Mouse (Mus musculus): ENCODE data around the gene Gm20388. TPM values are rescaled to one million over a fixed set of nuclear protein-coding genes. Genes with fewer than 3 reads are reported as not detected.

The Gm20388 gene
- total RNA-seq, 2 experiments from 2014 or later = 11.4 to 18.1 TPM

GRCm38 (mm10) chr8:123700399-123701070, 3789.9 kb downstream of the Gm20388 start:
- no peak for ATAC-seq (replicated peaks; ENCODE audit: low FRiP score, low TSS enrichment, poor library complexity, severe bottlenecking)

- no peak for ATAC-seq (replicated peaks; ENCODE audit: low FRiP score, low TSS enrichment, poor library complexity, severe bottlenecking)
Observed at GRCm38 (mm10) chr8:123701952-123702587, 3791.4 kb downstream of the Gm20388 start.

- ATAC-seq (replicated peaks; ENCODE audit: low FRiP score, low TSS enrichment, poor library complexity, severe bottlenecking) = no peak
Observed at GRCm38 (mm10) chr8:123705376-123705775, 3794.7 kb downstream of the Gm20388 start.

GRCm38 (mm10) chr8:123707137-123707536, 3796.5 kb downstream of the Gm20388 start:
- ATAC-seq (replicated peaks; ENCODE audit: low FRiP score, low TSS enrichment, poor library complexity, severe bottlenecking) = no peak

- ATAC-seq (replicated peaks; ENCODE audit: low FRiP score, low TSS enrichment, poor library complexity, severe bottlenecking) = no peak
Observed at GRCm38 (mm10) chr8:123708729-123709128, 3798.1 kb downstream of the Gm20388 start.

- no peak for ATAC-seq (replicated peaks; ENCODE audit: low FRiP score, low TSS enrichment, poor library complexity, severe bottlenecking)
Observed at GRCm38 (mm10) chr8:123710335-123710734, 3799.7 kb downstream of the Gm20388 start.

GRCm38 (mm10) chr8:123714451-123714850, 3803.8 kb downstream of the Gm20388 start:
- no peak for ATAC-seq (replicated peaks; ENCODE audit: low FRiP score, low TSS enrichment, poor library complexity, severe bottlenecking)

GRCm38 (mm10) chr8:123715916-123716592, 3805.4 kb downstream of the Gm20388 start:
- ATAC-seq (replicated peaks; ENCODE audit: low FRiP score, low TSS enrichment, poor library complexity, severe bottlenecking) = no peak

GRCm38 (mm10) chr8:123717104-123717503, 3806.5 kb downstream of the Gm20388 start:
- no peak for ATAC-seq (replicated peaks; ENCODE audit: low FRiP score, low TSS enrichment, poor library complexity, severe bottlenecking)

GRCm38 (mm10) chr8:123717516-123718490, 3807.2 kb downstream of the Gm20388 start:
- no peak for ATAC-seq (replicated peaks; ENCODE audit: low FRiP score, low TSS enrichment, poor library complexity, severe bottlenecking)

- no peak for ATAC-seq (replicated peaks; ENCODE audit: low FRiP score, low TSS enrichment, poor library complexity, severe bottlenecking)
Observed at GRCm38 (mm10) chr8:123718752-123719151, 3808.1 kb downstream of the Gm20388 start.

GRCm38 (mm10) chr8:123719280-123719679, 3808.6 kb downstream of the Gm20388 start:
- no peak for ATAC-seq (replicated peaks; ENCODE audit: low FRiP score, low TSS enrichment, poor library complexity, severe bottlenecking)

- no peak for ATAC-seq (replicated peaks; ENCODE audit: low FRiP score, low TSS enrichment, poor library complexity, severe bottlenecking)
Observed at GRCm38 (mm10) chr8:123719811-123720210, 3809.2 kb downstream of the Gm20388 start.

- peak; percentile 82 for ATAC-seq (replicated peaks; ENCODE audit: low FRiP score, low TSS enrichment, poor library complexity, severe bottlenecking)
Observed at GRCm38 (mm10) chr8:123720471-123721001, 3809.9 kb downstream of the Gm20388 start.

GRCm38 (mm10) chr8:123722245-123722644, 3811.6 kb downstream of the Gm20388 start:
- peak; percentile 72 for ATAC-seq (replicated peaks; ENCODE audit: low FRiP score, low TSS enrichment, poor library complexity, severe bottlenecking)

- no peak for ATAC-seq (replicated peaks; ENCODE audit: low FRiP score, low TSS enrichment, poor library complexity, severe bottlenecking)
Observed at GRCm38 (mm10) chr8:123724752-123725151, 3814.1 kb downstream of the Gm20388 start.

- ATAC-seq (replicated peaks; ENCODE audit: low FRiP score, low TSS enrichment, poor library complexity, severe bottlenecking) = no peak
Observed at GRCm38 (mm10) chr8:123725261-123725660, 3814.6 kb downstream of the Gm20388 start.

GRCm38 (mm10) chr8:123726759-123727158, 3816.1 kb downstream of the Gm20388 start:
- no peak for ATAC-seq (replicated peaks; ENCODE audit: low FRiP score, low TSS enrichment, poor library complexity, severe bottlenecking)

GRCm38 (mm10) chr8:123729055-123729785, 3818.6 kb downstream of the Gm20388 start:
- no peak for ATAC-seq (replicated peaks; ENCODE audit: low FRiP score, low TSS enrichment, poor library complexity, severe bottlenecking)

All from megakaryocyte-erythroid progenitor cell, adult 5-6 weeks (primary cell).